Mouse (Mus musculus) retina, postnatal 7 days (tissue): ENCODE results near the gene Ostf1.

Experiments
- DNase-seq: peaks from one replicate; pipeline ENCODE4 v3.0.0-alpha.2; 2012; ENCODE audit warnings: low read depth, low spot score

Gene Ostf1

GRCm38 (mm10) chr19:18644084-18644483, 12.5 kb upstream of the Ostf1 start:
- no peak for DNase-seq

GRCm38 (mm10) chr19:18643411-18643810, 11.8 kb upstream of the Ostf1 start:
- no peak for DNase-seq

- no peak for DNase-seq
Observed at GRCm38 (mm10) chr19:18641001-18641400, 9.4 kb upstream of the Ostf1 start.

GRCm38 (mm10) chr19:18639552-18639951, 7.9 kb upstream of the Ostf1 start:
- DNase-seq: no peak

- DNase-seq: no peak
Observed at GRCm38 (mm10) chr19:18638949-18639348, 7.3 kb upstream of the Ostf1 start.

GRCm38 (mm10) chr19:18637954-18638353, 6.3 kb upstream of the Ostf1 start:
- DNase-seq: no peak

- DNase-seq: no peak
Observed at GRCm38 (mm10) chr19:18632231-18633185, 885 bp upstream of the Ostf1 start.

GRCm38 (mm10) chr19:18631161-18631643, 421 bp downstream of the Ostf1 start:
- peak; percentile 13 for DNase-seq

- DNase-seq: no peak
Observed at GRCm38 (mm10) chr19:18630221-18631119, 1.2 kb downstream of the Ostf1 start.

- no peak for DNase-seq
Observed at GRCm38 (mm10) chr19:18629589-18629988, 2.0 kb downstream of the Ostf1 start.

- no peak for DNase-seq
Observed at GRCm38 (mm10) chr19:18623894-18624293, 7.7 kb downstream of the Ostf1 start.

- no peak for DNase-seq
Observed at GRCm38 (mm10) chr19:18619691-18620090, 11.9 kb downstream of the Ostf1 start.

GRCm38 (mm10) chr19:18619060-18619459, 12.6 kb downstream of the Ostf1 start:
- no peak for DNase-seq

- DNase-seq: no peak
Observed at GRCm38 (mm10) chr19:18617504-18617903, 14.1 kb downstream of the Ostf1 start.

- DNase-seq: no peak
Observed at GRCm38 (mm10) chr19:18615680-18616240, 15.9 kb downstream of the Ostf1 start.

GRCm38 (mm10) chr19:18614337-18614736, 17.3 kb downstream of the Ostf1 start:
- no peak for DNase-seq

- no peak for DNase-seq
Observed at GRCm38 (mm10) chr19:18608975-18609374, 22.6 kb downstream of the Ostf1 start.

- DNase-seq: no peak
Observed at GRCm38 (mm10) chr19:18607907-18608306, 23.7 kb downstream of the Ostf1 start.

- DNase-seq: no peak
Observed at GRCm38 (mm10) chr19:18603011-18603410, 28.6 kb downstream of the Ostf1 start.

GRCm38 (mm10) chr19:18600611-18601010, 31.0 kb downstream of the Ostf1 start:
- DNase-seq: no peak

- DNase-seq: no peak
Observed at GRCm38 (mm10) chr19:18599650-18600049, 32.0 kb downstream of the Ostf1 start.

- DNase-seq: no peak
Observed at GRCm38 (mm10) chr19:18599051-18599450, 32.6 kb downstream of the Ostf1 start.
